Mouse (Mus musculus): ENCODE results near the gene Wfdc15a. TPM values are rescaled to one million over a fixed set of nuclear protein-coding genes. Genes with fewer than 3 reads are reported as not detected.
A peak's percentile ranks its signal among the peaks of the same experiment; 100 is the strongest.

Gene Wfdc15a
- total and polyA plus RNA-seq, 3 experiments, result not detected

- dilution Hi-C loops (cut with MboI; ENCODE audit: extremely low pct_ligation_motif_present, extremely low pct_unique_long_range_greater_than_20kb, low sequenced_read_pairs) (no loop called here), in situ Hi-C loops (cut with MboI; ENCODE audit: low pct_ligation_motif_present, low pct_unique_long_range_greater_than_20kb, low sequenced_read_pairs) (no loop called here)
- H3K79me2 ChIP-seq (replicated peaks; ENCODE audit: control insufficient read depth, extremely low read depth, insufficient read depth, poor library complexity, severe bottlenecking), result no peaks in the 10 kb centered on the region
- H3K27ac ChIP-seq (ENCODE audit: insufficient read depth, low read depth), result no peak overlapping the region
- H3K4me3 ChIP-seq (replicated peaks in 1 of 3; ENCODE audit: low read depth in 2 of 3, low read length in 2 of 3, poor library complexity in 1 of 3), result no peak overlapping the region
- no peaks in the 10 kb centered on the region for H3K36me3 ChIP-seq (replicated peaks in 1 of 2; ENCODE audit: control insufficient read depth in 1 of 2, insufficient read depth in 1 of 2, low read length in 1 of 2)
- H3K9ac ChIP-seq (ENCODE audit: insufficient read depth, low read depth), result no peak overlapping the region
- peaks cover 19 to 32% of the 10 kb centered on the region in 2 experiments for H3K4me1 ChIP-seq (ENCODE audit: control insufficient read depth in 1 of 2, insufficient read depth in 2 of 2)
- peaks cover 8% of the 10 kb centered on the region for H3K9me3 ChIP-seq (replicated peaks; ENCODE audit: low read length)
- no peaks in the 10 kb centered on the region for H3K27me3 ChIP-seq (replicated peaks)
- peak; percentile 58 for DNase-seq (ENCODE audit: extremely low read depth)
- H3K4me2 ChIP-seq (ENCODE audit: insufficient read depth, low read depth, poor library complexity, severe bottlenecking), result peak overlapping the region; percentile 16; the same call in 1 of the 2 replicates
- peak; percentile 37; the same call in 1 of the 2 replicates for TF ChIP-seq IRF4 (IDR thresholded peaks at IDR 0.05; ENCODE audit: low read depth, low read length)
- peak; percentile 12; the same call in 1 of the 2 replicates for TF ChIP-seq MAFK (IDR thresholded peaks at IDR 0.05; ENCODE audit: insufficient replicate concordance, low read length)
- TF ChIP-seq TCF12 (IDR thresholded peaks at IDR 0.05; ENCODE audit: low read depth, low read length), result peak; percentile 18; the same call in 1 of the 2 replicates
- TF ChIP-seq MEF2A (IDR thresholded peaks at IDR 0.05; ENCODE audit: borderline replicate concordance, low read depth, low read length), result 0 out of 2 replicates have a peak, but pooled peaks have one; percentile 20
- TF ChIP-seq EP300 (IDR thresholded peaks at IDR 0.05; ENCODE audit: low read length), result peak; percentile 58; the same call in 1 of the 2 replicates
- TF ChIP-seq ZC3H11A (IDR thresholded peaks at IDR 0.05; ENCODE audit: low read depth, low read length), result 0 out of 2 replicates have a peak, but pooled peaks have one; percentile 15
- no peak for TF ChIP-seq SMC3 (IDR thresholded peaks at IDR 0.05; ENCODE audit: low read depth, low read length)
- TF ChIP-seq JUND (conservative IDR thresholded peaks at IDR 0.05; ENCODE audit: low read depth, low read length), result no peak; the same call in 1 of the 2 replicates
- peak; percentile 2; the same call in 1 of the 2 replicates for TF ChIP-seq JUN (IDR thresholded peaks at IDR 0.05; ENCODE audit: insufficient read depth, low read depth, low read length)
- TF ChIP-seq TBP (conservative IDR thresholded peaks at IDR 0.05; ENCODE audit: low read depth, low read length), result no peak
- TF ChIP-seq ZMIZ1 (IDR thresholded peaks at IDR 0.05; ENCODE audit: low read depth, low read length), result no peak
- no peak for TF ChIP-seq POLR2AphosphoS2 (IDR thresholded peaks at IDR 0.05; ENCODE audit: low read depth, low read length)
- TF ChIP-seq BHLHE40 (IDR thresholded peaks at IDR 0.05; ENCODE audit: low read depth, low read length), result peak; percentile 77
- TF ChIP-seq NRF1 (IDR thresholded peaks at IDR 0.05; ENCODE audit: low read depth, low read length), result peak; percentile 56; the same call in 1 of the 2 replicates
Measured at GRCm38 (mm10) chr2:164195971-164196699, 3.8 kb downstream of the Wfdc15a start.

- no peak overlapping the region for H3K4me3 ChIP-seq (replicated peaks in 1 of 3; ENCODE audit: low read depth in 2 of 3, low read length in 2 of 3, poor library complexity in 1 of 3)
- no peaks in the 10 kb centered on the region for H3K27me3 ChIP-seq (replicated peaks)
- H3K36me3 ChIP-seq (replicated peaks in 1 of 2; ENCODE audit: control insufficient read depth in 1 of 2, insufficient read depth in 1 of 2, low read length in 1 of 2), result no peaks in the 10 kb centered on the region
- no peaks in the 10 kb centered on the region for H3K79me2 ChIP-seq (replicated peaks; ENCODE audit: control insufficient read depth, extremely low read depth, insufficient read depth, poor library complexity, severe bottlenecking)
- peaks cover 19 to 32% of the 10 kb centered on the region in 2 experiments for H3K4me1 ChIP-seq (ENCODE audit: control insufficient read depth in 1 of 2, insufficient read depth in 2 of 2)
- dilution Hi-C loops (cut with MboI; ENCODE audit: extremely low pct_ligation_motif_present, extremely low pct_unique_long_range_greater_than_20kb, low sequenced_read_pairs), result no loop called here
- in situ Hi-C loops (cut with MboI; ENCODE audit: low pct_ligation_motif_present, low pct_unique_long_range_greater_than_20kb, low sequenced_read_pairs), result no loop called here
- H3K9me3 ChIP-seq (replicated peaks; ENCODE audit: low read length), result peaks cover 9% of the 10 kb centered on the region
- H3K27ac ChIP-seq (ENCODE audit: insufficient read depth, low read depth), result no peak overlapping the region
- DNase-seq (ENCODE audit: extremely low read depth), result no peak
- H3K9ac ChIP-seq (ENCODE audit: insufficient read depth, low read depth), result no peak overlapping the region
- TF ChIP-seq IRF4 (IDR thresholded peaks at IDR 0.05; ENCODE audit: low read depth, low read length) (peak; percentile 54; the same call in 1 of the 2 replicates), NELFE (IDR thresholded peaks at IDR 0.05; ENCODE audit: low read depth, low read length) (no peak), POLR2A (IDR thresholded peaks at IDR 0.05; ENCODE audit: low read depth, low read length) (no peak), ZNF384 (IDR thresholded peaks at IDR 0.05; ENCODE audit: low read depth, low read length) (peak; percentile 43), RCOR1 (conservative IDR thresholded peaks at IDR 0.05; ENCODE audit: low read depth, low read length) (no peak), HCFC1 (IDR thresholded peaks at IDR 0.05; ENCODE audit: low read depth, low read length) (no peak)
- no peak overlapping the region for H3K4me2 ChIP-seq (ENCODE audit: insufficient read depth, low read depth, poor library complexity, severe bottlenecking)
Measured at GRCm38 (mm10) chr2:164194959-164195630, 4.8 kb downstream of the Wfdc15a start.

Data from CH12.LX (cell line).